Mouse (Mus musculus) lung, embryonic 14.5 days (tissue): ENCODE results near the gene Rcan1. TPM values are rescaled to one million over a fixed set of nuclear protein-coding genes. Genes with fewer than 3 reads are reported as not detected.
A peak's percentile ranks its signal among the peaks of the same experiment; 100 is the strongest.
"Not testable (repeated sequence)": the region's sequence is repeated elsewhere in the genome, so short reads cannot be mapped to it uniquely, and the experiment has no call there.

Experiments
- ATAC-seq: fragments of 200-750 bp; cut with Nextera tagmentation; 2 replicates; pipeline ENCODE4 v1.8.0; 2017; ENCODE audit warnings: mild to moderate bottlenecking, moderate TSS enrichment, moderate library complexity; ENCODE audit not compliant: insufficient read depth
- DNase-seq: peaks from one replicate; pipeline ENCODE4 v3.0.0-alpha.2; 2015
- H3K27ac ChIP-seq: fragments of 300-500 bp; sonication (generic); 2 replicates; pipeline ENCODE4 v1.5.1; 2014; ENCODE audit warnings: low read depth, mild to moderate bottlenecking, moderate library complexity
- H3K27me3 ChIP-seq: fragments of 300-500 bp; sonication (generic); 2 replicates; pipeline ENCODE4 v1.6.1; 2014; ENCODE audit warnings: low read length, control low read depth; ENCODE audit not compliant: insufficient read depth
- H3K36me3 ChIP-seq: fragments of 300-500 bp; sonication (generic); 2 replicates; pipeline ENCODE4 v1.6.1; 2014; ENCODE audit warnings: control low read depth; ENCODE audit not compliant: insufficient read depth
- H3K4me1 ChIP-seq: fragments of 300-500 bp; sonication (generic); 2 replicates; pipeline ENCODE4 v1.6.1; 2014; ENCODE audit warnings: antibody characterized with exemption, control low read depth; ENCODE audit not compliant: insufficient read depth
- H3K4me2 ChIP-seq: fragments of 300-500 bp; sonication (generic); 2 replicates; pipeline ENCODE4 v1.6.1; 2014; ENCODE audit warnings: mild to moderate bottlenecking
- H3K4me3 ChIP-seq: fragments of 300-500 bp; sonication (generic); 2 replicates; pipeline ENCODE4 v1.5.1; 2014; ENCODE audit warnings: low read depth, low read length
- H3K9ac ChIP-seq: fragments of 300-500 bp; sonication (generic); 2 replicates; pipeline ENCODE4 v1.6.1; 2014
- H3K9me3 ChIP-seq: fragments of 300-500 bp; sonication (generic); 2 replicates; pipeline ENCODE4 v1.6.1; 2016; ENCODE audit warnings: low read depth, low read length, control low read depth
- CTCF ChIP-seq: IDR thresholded peaks from 2 replicates; pipeline ENCODE4 v1.5.1; 2016; ENCODE audit warnings: antibody characterized with exemption, low read depth
- WGBS: fragments of 180-500 bp; shearing (Covaris S2); extraction: QIAGEN DNeasy Blood & Tissue Kit; methylation state at CpG from one replicate; pipeline ENCODE4 v1.1.7; 2014; 5-methylcytosine and 5-hydroxymethylcytosine counted together
- polyA plus RNA-seq: library from polyadenylated mRNA; unstranded; fragments of >200 nt; fragmentation: Nextera tagmentation; extraction: Ambion mirVana; gene quantifications from 2 replicates; pipeline ENCODE4 v1.2.1, GENCODE M21; 2014

The Rcan1 gene
- polyA plus RNA-seq, 1 experiment from 2014 or later, result 47.8 TPM

GRCm38 (mm10) chr16:92420641-92421040 is 50.0 kb downstream of the Rcan1 start:
- Histone ChIP-seq H3K27ac (no peak overlapping the region), H3K27me3 (no peaks in the 10 kb centered on the region), H3K4me3 (no peak overlapping the region), H3K9me3 (no peaks in the 10 kb centered on the region), H3K36me3 (no peaks in the 10 kb centered on the region), H3K4me2 (no peak overlapping the region), H3K9ac (no peak overlapping the region), H3K4me1 (0 out of 2 replicates have a peak, but pooled peaks cover 3% of the 10 kb centered on the region)
- no peak for TF ChIP-seq CTCF
- 90% methylated on average over 5 of the region's 5 CpGs for WGBS
- no peak for ATAC-seq
- no peak for DNase-seq

GRCm38 (mm10) chr16:92419099-92419498 is 51.6 kb downstream of the Rcan1 start:
- no peak overlapping the region for H3K4me2 ChIP-seq
- ATAC-seq, result no peak
- no peak overlapping the region for H3K27ac ChIP-seq
- H3K9me3 ChIP-seq, result no peaks in the 10 kb centered on the region
- no peaks in the 10 kb centered on the region for H3K36me3 ChIP-seq
- H3K4me1 ChIP-seq, result 0 out of 2 replicates have a peak, but pooled peaks cover 6% of the 10 kb centered on the region
- no peak for DNase-seq
- no peak overlapping the region for H3K4me3 ChIP-seq
- TF ChIP-seq CTCF, result no peak
- no peaks in the 10 kb centered on the region for H3K27me3 ChIP-seq
- H3K9ac ChIP-seq, result no peak overlapping the region
- 94% methylated on average over 12 of the region's 12 CpGs for WGBS

GRCm38 (mm10) chr16:92417267-92417666 is 53.4 kb downstream of the Rcan1 start:
- no peak overlapping the region for H3K9ac ChIP-seq
- H3K9me3 ChIP-seq, result no peaks in the 10 kb centered on the region
- DNase-seq (no peak), ATAC-seq (no peak)
- H3K27ac ChIP-seq, result no peak overlapping the region
- peaks cover 13% of the 10 kb centered on the region; the same call in 1 of the 2 replicates for H3K4me1 ChIP-seq
- H3K27me3 ChIP-seq, result no peaks in the 10 kb centered on the region
- no peaks in the 10 kb centered on the region for H3K36me3 ChIP-seq
- no peak overlapping the region for H3K4me2 ChIP-seq
- H3K4me3 ChIP-seq, result no peak overlapping the region
- 76% methylated on average over 2 of the region's 2 CpGs for WGBS
- TF ChIP-seq CTCF, result no peak

- Histone ChIP-seq H3K4me1 (peaks cover 18% of the 10 kb centered on the region), H3K36me3 (no peaks in the 10 kb centered on the region), H3K27me3 (no peaks in the 10 kb centered on the region), H3K9me3 (no peaks in the 10 kb centered on the region), H3K4me3 (no peak overlapping the region), H3K9ac (no peak overlapping the region), H3K27ac (peak overlapping the region; percentile 31; the same call in 1 of the 2 replicates), H3K4me2 (no peak overlapping the region)
- ATAC-seq (peak; percentile 51; the same call in 1 of the 2 replicates), DNase-seq (peak; percentile 63)
- 34% methylated on average over 7 of the region's 7 CpGs for WGBS
- no peak for TF ChIP-seq CTCF
Observed at GRCm38 (mm10) chr16:92415702-92416118, 55.0 kb downstream of the Rcan1 start.

- H3K4me2 ChIP-seq, result not testable (repeated sequence)
- peak; percentile 41 for DNase-seq
Observed at GRCm38 (mm10) chr16:92415038-92415437, 55.6 kb downstream of the Rcan1 start.

GRCm38 (mm10) chr16:92412888-92413287 is 57.8 kb downstream of the Rcan1 start:
- H3K4me1 ChIP-seq, result peaks cover 19% of the 10 kb centered on the region
- H3K36me3 ChIP-seq, result no peaks in the 10 kb centered on the region
- ATAC-seq, result no peak
- no peak for TF ChIP-seq CTCF
- no peak overlapping the region for H3K9ac ChIP-seq
- H3K4me2 ChIP-seq, result no peak overlapping the region
- no peak overlapping the region for H3K4me3 ChIP-seq
- H3K9me3 ChIP-seq, result no peaks in the 10 kb centered on the region
- WGBS, result 44% methylated on average over 7 of the region's 7 CpGs
- H3K27ac ChIP-seq, result no peak overlapping the region; the same call in 1 of the 2 replicates
- no peaks in the 10 kb centered on the region for H3K27me3 ChIP-seq
- no peak for DNase-seq

More at GRCm38 (mm10) chr16:92415038-92415437, 55.6 kb downstream of the Rcan1 start:
- H3K9ac ChIP-seq, H3K27me3 ChIP-seq, H3K36me3 ChIP-seq, H3K9me3 ChIP-seq, H3K27ac ChIP-seq, ATAC-seq, H3K4me3 ChIP-seq: not testable (repeated sequence)
- peaks cover 18% of the 10 kb centered on the region for H3K4me1 ChIP-seq
- WGBS, result 38% methylated on average over 6 of the region's 6 CpGs

- WGBS, result 69% methylated on average over 19 of the region's 19 CpGs
- Histone ChIP-seq H3K27me3 (no peaks in the 10 kb centered on the region), H3K36me3 (no peaks in the 10 kb centered on the region), H3K9me3 (no peaks in the 10 kb centered on the region), H3K4me2 (no peak overlapping the region), H3K27ac (peak overlapping the region; percentile 40; the same call in 1 of the 2 replicates), H3K4me3 (no peak overlapping the region), H3K9ac (no peak overlapping the region), H3K4me1 (peaks cover 24% of the 10 kb centered on the region)
- no peak for TF ChIP-seq CTCF
- DNase-seq (peak; percentile 60), ATAC-seq (peak; percentile 66)
Observed at GRCm38 (mm10) chr16:92411981-92412706, 58.5 kb downstream of the Rcan1 start.
